Mouse (Mus musculus): ENCODE results near the gene Atp1a3.
"Not testable (repeated sequence)": the region's sequence is repeated elsewhere in the genome, so short reads cannot be mapped to it uniquely, and the experiment has no call there.

Atp1a3 gene

DNA sequence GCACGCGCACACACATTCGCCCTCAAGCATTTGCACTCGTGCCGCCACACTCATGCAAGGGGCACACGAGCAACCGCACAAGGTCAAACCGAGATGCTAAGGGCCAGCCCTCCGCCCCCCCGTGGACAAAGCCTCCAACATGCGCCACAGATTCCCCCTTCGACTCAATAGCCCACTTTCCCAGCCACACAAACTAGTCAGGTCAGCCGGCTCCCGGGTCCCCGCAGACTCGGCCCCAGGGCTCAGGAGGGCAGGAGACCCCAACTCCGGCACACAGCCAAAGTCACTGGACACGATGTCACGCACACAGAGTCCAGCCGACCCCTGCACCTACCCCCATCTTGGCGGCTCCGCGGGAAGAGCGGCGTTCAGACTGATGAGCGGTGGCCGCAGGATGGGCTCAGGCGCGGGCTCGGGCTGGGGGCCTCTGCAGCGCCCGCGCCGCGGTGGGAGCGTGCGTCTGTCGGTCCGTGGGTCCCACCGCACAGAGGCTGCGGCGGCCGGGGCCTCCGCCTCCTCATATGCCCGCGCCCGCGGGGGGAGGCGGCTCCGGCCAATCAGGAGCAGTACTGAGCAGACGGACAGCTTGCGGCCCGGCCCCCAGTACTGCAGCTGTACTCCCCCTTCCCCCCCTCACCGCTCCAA is at the start of gene Atp1a3:
Gene Atp1a3 (minus strand): TSS at position 538 of the 645 bp plus-strand sequence.
- no peak for DNase-seq (ENCODE audit: low read depth, low spot score)

DNA sequence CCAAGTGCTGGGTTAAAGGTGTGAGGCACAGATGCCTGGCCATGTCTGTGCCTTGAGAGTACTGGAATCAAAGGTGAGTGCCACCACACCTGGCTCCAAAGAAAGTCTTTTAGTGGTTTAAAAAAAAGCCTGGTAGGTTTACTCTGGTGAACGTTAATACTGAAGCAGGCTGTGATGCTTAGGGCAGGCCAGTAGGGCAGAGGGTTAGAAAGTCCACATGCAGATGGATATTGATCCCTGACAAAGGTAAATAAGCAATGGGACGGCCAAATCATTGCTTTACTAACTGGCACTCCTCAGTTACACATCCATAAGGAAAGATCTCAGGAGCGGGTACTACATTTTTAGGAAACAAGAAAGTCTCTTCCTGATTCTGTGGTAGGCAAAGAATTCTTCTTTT is 46.8 kb upstream of the Atp1a3 start:
- no peak for DNase-seq (ENCODE audit: low read depth, low spot score)

DNA sequence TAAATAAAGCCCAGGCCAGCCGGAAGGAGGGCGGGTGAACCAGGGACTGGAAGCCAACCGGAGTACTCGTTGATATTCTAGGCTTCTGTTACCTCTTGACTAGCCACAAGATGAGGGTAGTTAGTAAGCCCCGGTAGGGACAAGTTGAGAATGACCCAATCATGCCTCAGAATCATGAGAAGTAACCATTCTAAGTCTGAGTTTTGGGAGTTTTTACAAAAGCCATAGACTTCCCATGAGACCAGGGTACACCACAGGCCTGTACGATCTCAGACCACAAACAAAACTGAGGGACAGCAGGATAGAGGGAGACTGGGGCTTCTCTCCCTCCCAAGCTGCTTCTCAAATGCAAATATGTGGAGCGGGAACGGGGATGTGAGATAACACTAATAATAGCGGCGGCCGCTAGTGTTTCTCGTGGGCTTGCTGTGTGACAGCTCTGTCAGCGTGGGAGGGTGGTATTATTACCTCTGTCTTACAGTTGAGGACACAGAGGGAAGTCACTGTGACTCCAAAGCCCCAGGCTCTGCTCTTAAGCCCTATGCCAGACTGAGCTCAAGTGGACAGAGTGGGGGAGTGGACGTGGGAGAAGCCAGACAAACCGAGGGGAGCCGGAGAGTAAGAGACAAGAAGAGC is 43.7 kb upstream of the Atp1a3 start:
- DNase-seq (ENCODE audit: low read depth, low spot score), result no peak

DNA sequence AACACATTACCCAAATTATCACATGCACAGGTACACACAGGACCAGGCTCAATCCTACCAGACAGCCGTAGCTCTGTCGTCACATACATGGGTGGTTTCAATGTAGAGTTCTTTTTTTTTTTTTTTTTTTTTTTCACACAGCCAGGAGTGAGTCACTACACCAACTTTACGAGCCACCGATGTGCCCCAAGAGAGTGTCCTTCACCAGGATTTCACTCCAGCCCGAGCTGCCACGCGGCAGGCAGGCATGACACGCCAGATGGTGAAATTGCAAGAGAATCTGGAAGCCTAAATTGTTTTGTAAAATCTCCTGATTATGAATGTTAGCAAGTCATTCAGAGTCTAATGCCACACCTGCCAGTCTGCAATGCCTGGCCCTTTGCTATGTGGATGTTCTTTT is 41.6 kb upstream of the Atp1a3 start:
- DNase-seq (ENCODE audit: low read depth, low spot score), result no peak

- DNase-seq (ENCODE audit: low read depth, low spot score), result not testable (repeated sequence)
Observed at GRCm38 (mm10) chr7:25044599-25044998, 38.8 kb upstream of the Atp1a3 start.

- no peak for DNase-seq (ENCODE audit: low read depth, low spot score)
Observed at GRCm38 (mm10) chr7:25041921-25042320, 36.2 kb upstream of the Atp1a3 start.

GRCm38 (mm10) chr7:25035916-25036315 is 30.2 kb upstream of the Atp1a3 start:
- peak; percentile 59 for DNase-seq (ENCODE audit: low read depth, low spot score)

DNA sequence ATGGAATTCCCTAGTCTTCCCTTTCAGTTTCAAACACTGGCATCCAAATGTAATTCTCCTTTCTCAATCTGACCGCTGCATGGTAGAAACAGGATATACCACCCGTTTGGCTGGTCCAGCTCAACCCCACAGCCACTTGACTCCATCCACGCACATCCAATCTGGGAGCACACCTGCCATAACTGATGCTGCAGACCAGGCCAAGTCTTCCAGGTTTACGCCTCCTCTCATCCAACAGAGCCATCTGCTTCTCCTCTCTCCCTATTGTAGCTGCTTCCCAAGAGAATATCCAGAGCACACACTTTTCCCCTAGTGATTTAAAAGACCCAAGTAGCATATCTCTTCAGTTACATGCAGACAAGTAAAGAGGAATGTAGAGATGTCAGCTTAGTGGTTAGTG is 29.0 kb upstream of the Atp1a3 start:
- DNase-seq (ENCODE audit: low read depth, low spot score), result no peak

- no peak for DNase-seq (ENCODE audit: low read depth, low spot score)
Observed at GRCm38 (mm10) chr7:25031528-25031927, 25.8 kb upstream of the Atp1a3 start.

- peak; percentile 73 for DNase-seq (ENCODE audit: low read depth, low spot score)
Observed at GRCm38 (mm10) chr7:25030032-25030753, 24.4 kb upstream of the Atp1a3 start.

DNA sequence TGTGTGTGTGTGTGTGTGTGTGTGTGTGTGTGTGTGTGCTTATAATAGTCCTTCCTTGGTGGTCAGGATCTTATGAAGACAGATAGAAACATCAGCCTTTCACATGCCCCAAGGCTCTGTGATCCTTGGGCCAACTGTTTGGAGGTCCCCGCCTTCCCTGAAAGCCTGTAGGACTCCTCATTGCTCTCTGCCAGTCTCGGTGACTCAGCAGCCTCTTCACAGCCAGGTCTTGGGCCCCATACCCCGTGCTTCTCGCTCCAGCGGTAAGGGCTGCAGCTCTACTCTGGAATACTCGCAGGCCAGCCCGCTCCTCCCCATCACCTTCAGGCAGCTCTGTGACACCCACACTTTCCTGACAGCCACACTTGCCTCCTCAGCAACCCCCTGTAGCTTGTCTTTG is 20.7 kb upstream of the Atp1a3 start:
- no peak for DNase-seq (ENCODE audit: low read depth, low spot score)

DNA sequence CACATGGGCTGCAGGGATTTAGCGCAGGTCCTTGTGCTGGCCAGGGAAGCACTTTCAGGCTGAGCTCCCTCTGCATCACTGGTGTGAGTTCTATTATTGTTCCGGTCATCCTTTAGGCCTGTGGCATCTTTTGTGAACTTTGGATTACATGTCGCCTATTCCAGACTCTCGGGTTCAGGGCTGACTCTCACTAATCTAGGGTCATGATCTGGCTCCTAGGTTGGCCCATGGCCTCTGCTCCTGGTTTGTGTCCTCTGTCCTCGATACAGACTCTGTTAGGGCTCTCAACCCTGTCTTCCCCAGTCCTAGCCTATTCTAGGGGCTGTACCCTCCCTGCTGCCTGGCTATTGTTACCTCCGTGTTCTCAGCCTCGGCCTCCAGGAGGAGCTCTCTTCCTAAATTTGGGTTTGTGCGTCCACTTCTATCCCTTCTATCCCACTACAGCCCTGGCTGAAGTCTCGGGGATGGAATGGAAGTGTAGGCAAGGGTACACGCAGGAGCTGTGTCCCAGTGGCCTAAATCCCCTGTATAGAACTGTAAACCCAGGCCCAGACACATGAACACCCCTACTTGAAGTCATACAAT is 20.2 kb upstream of the Atp1a3 start:
- DNase-seq (ENCODE audit: low read depth, low spot score), result no peak

DNA sequence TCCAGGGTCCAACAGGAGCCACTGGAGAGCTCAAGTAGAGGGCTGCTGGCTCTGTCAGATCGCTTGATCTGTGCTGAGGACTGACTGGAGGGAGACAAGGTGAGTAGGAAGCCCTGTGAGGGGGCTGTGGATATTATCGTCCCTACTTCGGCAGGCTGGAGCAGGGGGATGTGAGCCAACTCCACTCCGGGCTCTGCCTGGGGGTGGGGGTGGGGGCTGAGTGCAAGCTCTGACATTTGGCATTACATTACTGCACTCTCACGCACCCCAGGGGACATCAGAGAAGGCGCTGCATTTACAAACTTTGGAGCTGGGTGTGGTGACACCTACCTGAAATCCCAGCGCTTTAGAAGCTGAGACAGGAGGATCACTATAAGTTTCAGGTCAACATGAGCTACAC is 5.8 kb upstream of the Atp1a3 start:
- DNase-seq (ENCODE audit: low read depth, low spot score), result no peak

- no peak for DNase-seq (ENCODE audit: low read depth, low spot score)
Observed at GRCm38 (mm10) chr7:25010090-25010913, 4.5 kb upstream of the Atp1a3 start.

- DNase-seq (ENCODE audit: low read depth, low spot score), result no peak
Observed at GRCm38 (mm10) chr7:25009099-25009700, 3.4 kb upstream of the Atp1a3 start.

GRCm38 (mm10) chr7:25008635-25009034 is 2.9 kb upstream of the Atp1a3 start:
- DNase-seq (ENCODE audit: low read depth, low spot score), result peak; percentile 21

DNA sequence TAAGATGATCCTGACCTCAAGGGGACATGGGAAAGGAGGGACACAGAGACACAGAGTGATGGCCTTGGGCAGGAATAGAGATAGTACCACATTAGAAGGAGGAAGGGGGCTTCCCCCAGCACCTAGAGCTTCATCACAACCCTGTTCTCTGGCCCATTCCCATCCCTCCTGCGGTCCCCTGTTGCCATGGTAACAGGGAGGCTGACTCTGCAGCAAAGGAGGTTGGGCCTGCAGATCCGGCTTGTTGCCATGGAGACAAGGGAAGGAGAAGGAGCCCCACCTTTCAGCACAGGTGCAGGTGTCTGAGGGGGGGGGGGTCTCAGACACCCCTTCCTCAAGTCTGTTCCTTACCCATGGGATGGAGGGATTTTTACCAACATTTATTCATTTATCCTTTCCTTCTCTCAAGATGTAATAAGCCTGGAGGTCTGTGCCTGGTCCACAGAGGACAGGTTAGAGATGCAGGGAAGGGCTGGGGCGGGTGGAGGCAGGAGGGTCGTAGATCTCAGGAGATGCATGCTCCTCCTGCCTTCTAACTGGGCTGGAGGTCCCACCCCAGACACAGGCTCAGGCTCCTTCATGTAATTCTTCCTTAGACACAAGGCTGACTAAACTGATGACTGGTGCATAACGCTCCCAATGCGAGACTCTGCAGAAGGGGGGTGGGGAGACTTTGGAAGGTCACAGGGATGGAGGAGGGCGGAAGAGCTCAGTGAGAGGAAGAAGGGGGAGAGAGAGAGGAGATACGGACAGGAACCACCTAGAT is 2.0 kb upstream of the Atp1a3 start:
- DNase-seq (ENCODE audit: low read depth, low spot score), result no peak

- no peak for DNase-seq (ENCODE audit: low read depth, low spot score)
Observed at GRCm38 (mm10) chr7:25006586-25007364, 1.0 kb upstream of the Atp1a3 start.

- no peak for DNase-seq (ENCODE audit: low read depth, low spot score)
Observed at GRCm38 (mm10) chr7:25006171-25006570, 413 bp upstream of the Atp1a3 start.

DNA sequence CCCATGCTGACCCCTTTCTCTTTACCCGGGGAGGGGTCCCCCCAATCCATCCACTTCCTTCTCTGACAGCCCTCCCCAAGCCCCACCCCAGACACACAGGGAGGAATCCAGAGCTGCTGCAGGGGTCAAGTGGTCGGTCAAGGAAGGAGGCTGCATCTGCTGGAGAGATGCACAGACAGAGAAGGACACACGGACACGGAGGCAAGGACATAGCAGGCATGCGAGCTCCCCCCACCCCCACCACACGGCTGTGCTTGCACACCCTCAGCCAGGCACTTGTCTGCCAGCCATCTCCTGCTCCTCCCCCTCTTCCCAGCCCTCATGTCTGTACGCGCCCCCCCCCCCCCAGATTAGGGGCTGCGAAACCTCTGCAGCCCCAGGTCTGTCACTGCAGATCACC is 952 bp downstream of the Atp1a3 start:
- DNase-seq (ENCODE audit: low read depth, low spot score), result no peak
